In the genomic region with DNA sequence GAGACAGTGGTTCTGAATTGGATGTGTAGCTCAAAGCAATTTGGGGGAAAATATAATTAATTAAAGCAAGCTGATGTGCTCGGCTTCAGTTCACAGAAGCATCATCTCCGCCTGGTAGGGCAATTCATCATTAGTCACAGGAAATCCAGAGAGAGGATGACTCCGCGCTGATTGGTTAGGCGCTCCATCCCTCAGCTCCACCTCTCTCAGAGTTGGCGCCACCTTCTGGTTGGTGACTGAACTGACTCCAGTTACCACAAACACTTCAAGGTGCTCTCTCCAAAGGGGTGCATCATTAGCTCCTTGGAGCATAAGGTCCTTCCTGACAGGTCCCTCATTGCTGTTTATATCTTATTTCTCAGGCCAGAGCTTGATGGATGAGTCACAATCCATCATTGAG, we compare ENCODE assay signal across 9 mouse cellular contexts. TPM values are rescaled to one million over a fixed set of nuclear protein-coding genes. Genes with fewer than 3 reads are reported as not detected.
DNase-seq lines count a peak whose midpoint lies in the region.
"Had no signal": no experiment of that assay in that cellular context is flagged by ENCODE, and none has a peak within 500 bp of the region (broad histone marks: within the 10 kb centered on the region; RNA-seq: fewer than 3 reads in every experiment).

No protein-coding gene starts in this region.

- DNase-seq in urinary bladder, postnatal 14 days (ENCODE audit: low spot score) = peak; percentile 55
- DNase-seq in urinary bladder, adult 2 months (ENCODE audit: low spot score) = no peak
- peak; percentile 59 for DNase-seq in adrenal gland, postnatal 10 days
- DNase-seq in heart, adult 9 months (ENCODE audit: low spot score in 2 of 2) = peak; percentile 39
- DNase-seq in lung, postnatal 14 days = peak; percentile 73
- peak; percentile 56 for DNase-seq in testis, postnatal 14 days (ENCODE audit: low spot score)
- no peak for DNase-seq in adipocyte (ENCODE audit: low spot score)
- DNase-seq in urinary bladder, postnatal 10 days (ENCODE audit: low spot score) = no peak

RNA-seq across cellular contexts. Expression of a gene that starts 25.6 kb away (rescaled TPM):
- not detected in 2 replicates for polyA plus RNA-seq in urinary bladder, adult 2 months (2012; rRNA removed)
- not detected for total RNA-seq in adrenal gland, postnatal 10 days (2021)

RNA-seq across cellular contexts. Expression of a gene that starts 28.7 kb away (rescaled TPM):
- 5.5 and 7.9 TPM in 2 replicates for polyA plus RNA-seq in urinary bladder, adult 2 months (2012; rRNA removed)
- 10 to 100 TPM in 1 of 2 experiments, 1 to 10 TPM in 1; 8.0 to 15.0 TPM for total RNA-seq in adrenal gland, postnatal 10 days (2021)
- polyA plus RNA-seq: midbrain, embryonic 12.5 days had no signal

Comparison
In these comparisons a context has a peak if more than half of its experiments do, and no peak if none do; other contexts are left out.
1. DNase-seq: peak in urinary bladder, postnatal 14 days (single experiment), adrenal gland, postnatal 10 days (single experiment), heart, adult 9 months (2 of 2), lung, postnatal 14 days (single experiment) and testis, postnatal 14 days (single experiment); none in urinary bladder, adult 2 months (single experiment), adipocyte (single experiment) and urinary bladder, postnatal 10 days (single experiment).